Mouse (Mus musculus) erythroblast, embryonic 14.5 days (primary cell): ENCODE measurements around the gene Serbp1.

Experiments used
- GATA1 ChIP-seq: IDR thresholded peaks from 2 replicates; pipeline ENCODE4 v1.6.1; 2012; ENCODE audit warnings: low read length, inconsistent platforms, mixed read lengths
- TAL1 ChIP-seq: IDR thresholded peaks from 3 replicates; pipeline ENCODE4 v1.6.1; 2012; ENCODE audit warnings: low read length, inconsistent platforms, mixed read lengths

GRCm38 (mm10) chr6:67228459-67229107 lies 9.4 kb upstream of the Serbp1 start:
- no peak for TF ChIP-seq GATA1
- no peak for TF ChIP-seq TAL1
